Comparison of ENCODE assay signal across 12 mouse cellular contexts in genomic region chr5:125112588-125112987, GRCm38 (mm10).
DNase-seq lines count a peak whose midpoint lies in the region; ATAC-seq and TF ChIP-seq lines count a peak whose summit lies in the region.
"Had no signal": no experiment of that assay in that cellular context is flagged by ENCODE, and none has a peak within 500 bp of the region (broad histone marks: within the 10 kb centered on the region; RNA-seq: fewer than 3 reads in every experiment).

No protein-coding gene starts in this region.

- no peak for TF ChIP-seq POLR2A in kidney, adult 2 months (IDR thresholded peaks at IDR 0.05; ENCODE audit: low read depth, low read length)
- TF ChIP-seq POLR2A in myocyte (IDR thresholded peaks at IDR 0.05; ENCODE audit: insufficient read length, low read depth): no peak

- no peaks in the 10 kb centered on the region for H3K27me3 ChIP-seq in kidney, embryonic 14.5 days (ENCODE audit: control insufficient read depth, insufficient read depth, low read length)
- no peaks in the 10 kb centered on the region for H3K27me3 ChIP-seq in kidney, adult 2 months (replicated peaks; ENCODE audit: control insufficient read depth, insufficient read depth, low read length)
- H3K27me3 ChIP-seq in embryonic facial prominence, embryonic 14.5 days (replicated peaks; ENCODE audit: control insufficient read depth, insufficient read depth, low read length): no peaks in the 10 kb centered on the region
- H3K27me3 ChIP-seq in hindbrain, embryonic 15.5 days: no peaks in the 10 kb centered on the region
- H3K27me3 ChIP-seq in myocyte (ENCODE audit: control insufficient read depth, insufficient read depth, insufficient read length): no peaks in the 10 kb centered on the region

- H3K27ac ChIP-seq in kidney, embryonic 14.5 days (ENCODE audit: low read depth, low read length): 0 out of 2 replicates have a peak overlapping the region, but pooled peaks have one; percentile 32
- H3K27ac ChIP-seq in kidney, adult 2 months (ENCODE audit: insufficient read depth, low read depth, low read length): no peak overlapping the region
- peak overlapping the region; percentile 79 for H3K27ac ChIP-seq in embryonic facial prominence, embryonic 14.5 days (replicated peaks; ENCODE audit: low read depth, low read length)
- H3K27ac ChIP-seq in hindbrain, embryonic 15.5 days (replicated peaks): peak overlapping the region; percentile 81

- no peak overlapping the region for H3ac ChIP-seq in myocyte (ENCODE audit: control insufficient read depth, insufficient read length)

- ATAC-seq in kidney, embryonic 14.5 days (ENCODE audit: low FRiP score, low TSS enrichment): no peak
- no peak for ATAC-seq in embryonic facial prominence, embryonic 14.5 days (ENCODE audit: low read depth)
- ATAC-seq in hindbrain, embryonic 15.5 days (ENCODE audit: low FRiP score, low read depth): peak; percentile 7; the same call in 1 of the 2 replicates
- ATAC-seq: inflammation-experienced regulatory T-cells, adult 6 months had no signal

- no peaks in the 10 kb centered on the region for H3K9me3 ChIP-seq in kidney, embryonic 14.5 days (ENCODE audit: control insufficient read depth, low read length)
- H3K9me3 ChIP-seq in embryonic facial prominence, embryonic 14.5 days (ENCODE audit: control insufficient read depth, low read length): no peaks in the 10 kb centered on the region
- H3K9me3 ChIP-seq in hindbrain, embryonic 15.5 days: no peaks in the 10 kb centered on the region

- no peak for DNase-seq in kidney, adult 2 months
- DNase-seq in embryonic facial prominence, embryonic 14.5 days (ENCODE audit: low spot score): no peak
- DNase-seq in urinary bladder, postnatal 36 days (ENCODE audit: low spot score in 2 of 2): no peak
- DNase-seq in spleen, postnatal 14 days (ENCODE audit: low spot score in 2 of 2): no peak
- no peak for DNase-seq in embryo, embryonic 9.5 days (ENCODE audit: extremely low spot score)
- DNase-seq: cerebellum, adult 9-11 months; right cerebral cortex, adult 18-20 months; thymus, adult 2 months had no signal

- peaks cover 51% of the 10 kb centered on the region for H3K36me3 ChIP-seq in kidney, embryonic 14.5 days (ENCODE audit: control insufficient read depth, insufficient read depth, low read length)
- H3K36me3 ChIP-seq in kidney, adult 2 months (ENCODE audit: control insufficient read depth, insufficient read depth, low read length): no peaks in the 10 kb centered on the region
- peaks cover 72% of the 10 kb centered on the region for H3K36me3 ChIP-seq in embryonic facial prominence, embryonic 14.5 days (ENCODE audit: control insufficient read depth, insufficient read depth, low read length)
- H3K36me3 ChIP-seq in hindbrain, embryonic 15.5 days: peaks cover 35% of the 10 kb centered on the region
- peaks cover 26% of the 10 kb centered on the region for H3K36me3 ChIP-seq in myocyte (ENCODE audit: control insufficient read depth, insufficient read depth)

- peaks cover 26% of the 10 kb centered on the region for H3K79me2 ChIP-seq in myocyte (ENCODE audit: control insufficient read depth, insufficient read depth)

- WGBS in kidney, embryonic 14.5 days: 90% methylated on average over 1 of the region's 1 CpGs
- 72% methylated on average over 1 of the region's 1 CpGs for WGBS in kidney, adult 2 months
- 31% methylated on average over 1 of the region's 1 CpGs for WGBS in embryonic facial prominence, embryonic 14.5 days
- WGBS in hindbrain, embryonic 15.5 days: 68% methylated on average over 1 of the region's 1 CpGs

- H3K4me1 ChIP-seq in kidney, embryonic 14.5 days (ENCODE audit: control insufficient read depth, insufficient read depth, low read length): peaks cover 31% of the 10 kb centered on the region
- H3K4me1 ChIP-seq in kidney, adult 2 months (ENCODE audit: control insufficient read depth, insufficient read depth, low read length): no peaks in the 10 kb centered on the region
- H3K4me1 ChIP-seq in embryonic facial prominence, embryonic 14.5 days (ENCODE audit: control insufficient read depth, insufficient read depth, low read length): peaks cover 30% of the 10 kb centered on the region
- peaks cover 33% of the 10 kb centered on the region for H3K4me1 ChIP-seq in hindbrain, embryonic 15.5 days (replicated peaks)

- H3K4me2 ChIP-seq in kidney, embryonic 14.5 days (replicated peaks; ENCODE audit: low read depth, low read length): no peak overlapping the region
- no peak overlapping the region for H3K4me2 ChIP-seq in embryonic facial prominence, embryonic 14.5 days (ENCODE audit: low read depth, low read length)
- no peak overlapping the region for H3K4me2 ChIP-seq in hindbrain, embryonic 15.5 days
- peak overlapping the region; percentile 4 for H3K4me2 ChIP-seq in myocyte (ENCODE audit: low read depth)

- no peak for TF ChIP-seq CTCF in kidney, adult 2 months (conservative IDR thresholded peaks at IDR 0.05; ENCODE audit: insufficient read depth, insufficient read length, low read depth, low read length)

- no peak overlapping the region for H3K9ac ChIP-seq in kidney, embryonic 14.5 days (ENCODE audit: low read depth, low read length)
- H3K9ac ChIP-seq in embryonic facial prominence, embryonic 14.5 days (ENCODE audit: low read depth, low read length): peak overlapping the region; percentile 46; the same call in 1 of the 2 replicates
- H3K9ac ChIP-seq in hindbrain, embryonic 15.5 days: no peak overlapping the region

- H3K4me3 ChIP-seq in kidney, embryonic 14.5 days (ENCODE audit: low read length): no peak overlapping the region
- H3K4me3 ChIP-seq in kidney, adult 2 months (ENCODE audit: insufficient read depth, low read depth, low read length): no peak overlapping the region
- no peak overlapping the region for H3K4me3 ChIP-seq in embryonic facial prominence, embryonic 14.5 days (ENCODE audit: low read depth, low read length)
- H3K4me3 ChIP-seq in hindbrain, embryonic 15.5 days: no peak overlapping the region
- no peak overlapping the region for H3K4me3 ChIP-seq in myocyte

TF ChIP-seq in myocyte, 11 proteins besides CTCF, POLR2A, EP300 and RAD21:
- no peak for TF ChIP-seq TCF12 (IDR thresholded peaks at IDR 0.05; ENCODE audit: insufficient read depth, poor library complexity, severe bottlenecking)
- TF ChIP-seq E2F4 (IDR thresholded peaks at IDR 0.05; ENCODE audit: insufficient read depth): no peak
- TF ChIP-seq SRF (IDR thresholded peaks at IDR 0.05; ENCODE audit: control insufficient read depth, insufficient read length, low read depth): no peak
- no peak for TF ChIP-seq CEBPB (IDR thresholded peaks at IDR 0.05; ENCODE audit: insufficient read depth, poor library complexity, severe bottlenecking)
- TF ChIP-seq MYOG (IDR thresholded peaks at IDR 0.05; ENCODE audit: control insufficient read depth in 1 of 3, insufficient read depth in 1 of 3, insufficient read length in 2 of 3, low read depth in 2 of 3): no peak
- TF ChIP-seq TCF3 (IDR thresholded peaks at IDR 0.05; ENCODE audit: insufficient read length, low read depth): no peak
- no peak for TF ChIP-seq REST (IDR thresholded peaks at IDR 0.05; ENCODE audit: insufficient read depth, insufficient read length)
- no peak for TF ChIP-seq MAX (IDR thresholded peaks at IDR 0.05; ENCODE audit: low read depth)
- TF ChIP-seq POLR2AphosphoS2 (IDR thresholded peaks at IDR 0.05; ENCODE audit: insufficient read length, low read depth): no peak
- no peak for TF ChIP-seq USF1 (IDR thresholded peaks at IDR 0.05; ENCODE audit: low read depth)
- no peak for TF ChIP-seq MYOD1 (IDR thresholded peaks at IDR 0.05; ENCODE audit: control insufficient read depth in 1 of 3, insufficient read length in 2 of 3, low read depth in 2 of 3)
